Mouse (Mus musculus) stomach, postnatal 0 days (tissue): ENCODE measurements around the gene Rnf19b. TPM values are rescaled to one million over a fixed set of nuclear protein-coding genes. Genes with fewer than 3 reads are reported as not detected.

Experiments
- ATAC-seq: fragments of 200-750 bp; cut with Nextera tagmentation; 2 replicates; pipeline ENCODE4 v1.8.0; 2017; ENCODE audit not compliant: low FRiP score, low TSS enrichment
- DNase-seq: peaks from one replicate; pipeline ENCODE4 v3.0.0-alpha.2; 2016; ENCODE audit warnings: low spot score
- H3K27ac ChIP-seq: fragments of 300-500 bp; sonication (generic); replicated peaks from 2 replicates; pipeline ENCODE4 v1.5.1; 2014; ENCODE audit warnings: mild to moderate bottlenecking, control low read depth
- H3K27me3 ChIP-seq: fragments of 300-500 bp; sonication (generic); 2 replicates; pipeline ENCODE4 v1.6.1; 2014; ENCODE audit warnings: low read length; ENCODE audit not compliant: control insufficient read depth, insufficient read depth
- H3K36me3 ChIP-seq: fragments of 300-500 bp; sonication (generic); 2 replicates; pipeline ENCODE4 v1.6.1; 2014; ENCODE audit warnings: low read length, mixed read lengths; ENCODE audit not compliant: control insufficient read depth, insufficient read depth
- H3K4me1 ChIP-seq: fragments of 300-500 bp; sonication (generic); replicated peaks from 2 replicates; pipeline ENCODE4 v1.6.1; 2014; ENCODE audit warnings: antibody characterized with exemption; ENCODE audit not compliant: control insufficient read depth, insufficient read depth
- H3K4me2 ChIP-seq: fragments of 300-500 bp; sonication (generic); replicated peaks from 2 replicates; pipeline ENCODE4 v1.6.1; 2014; ENCODE audit warnings: low read depth, mild to moderate bottlenecking, control low read depth, moderate library complexity
- H3K4me3 ChIP-seq: fragments of 300-500 bp; sonication (generic); 2 replicates; pipeline ENCODE4 v1.5.1; 2014; ENCODE audit warnings: low read depth, low read length, control low read depth
- H3K9ac ChIP-seq: fragments of 300-500 bp; sonication (generic); 2 replicates; pipeline ENCODE4 v1.6.1; 2014; ENCODE audit warnings: mild to moderate bottlenecking, low read length, control low read depth, mixed read lengths
- H3K9me3 ChIP-seq: fragments of 300-500 bp; sonication (generic); 2 replicates; pipeline ENCODE4 v1.6.1; 2016; ENCODE audit warnings: low read length; ENCODE audit not compliant: control insufficient read depth
- CTCF ChIP-seq: IDR thresholded peaks from 2 replicates; pipeline ENCODE4 v1.5.1; 2016; ENCODE audit warnings: antibody characterized with exemption, low read depth, mild to moderate bottlenecking, moderate library complexity
- EP300 ChIP-seq: optimal IDR thresholded peaks from 2 replicates; pipeline ENCODE3; 2016; ENCODE audit warnings: antibody characterized with exemption
- WGBS: fragments of 180-500 bp; shearing (Covaris S2); extraction: QIAGEN DNeasy Blood & Tissue Kit; methylation state at CpG from one replicate; pipeline ENCODE4 v1.1.7; 2014; 5-methylcytosine and 5-hydroxymethylcytosine counted together
- polyA plus RNA-seq: library from polyadenylated mRNA; unstranded; fragments of >200 nt; fragmentation: Nextera tagmentation; extraction: Ambion mirVana; gene quantifications from 2 replicates; pipeline ENCODE4 v1.2.1, GENCODE M21; 2015

Gene Rnf19b
- polyA plus RNA-seq, 1 experiment from 2014 or later, result 7.0 TPM

DNA sequence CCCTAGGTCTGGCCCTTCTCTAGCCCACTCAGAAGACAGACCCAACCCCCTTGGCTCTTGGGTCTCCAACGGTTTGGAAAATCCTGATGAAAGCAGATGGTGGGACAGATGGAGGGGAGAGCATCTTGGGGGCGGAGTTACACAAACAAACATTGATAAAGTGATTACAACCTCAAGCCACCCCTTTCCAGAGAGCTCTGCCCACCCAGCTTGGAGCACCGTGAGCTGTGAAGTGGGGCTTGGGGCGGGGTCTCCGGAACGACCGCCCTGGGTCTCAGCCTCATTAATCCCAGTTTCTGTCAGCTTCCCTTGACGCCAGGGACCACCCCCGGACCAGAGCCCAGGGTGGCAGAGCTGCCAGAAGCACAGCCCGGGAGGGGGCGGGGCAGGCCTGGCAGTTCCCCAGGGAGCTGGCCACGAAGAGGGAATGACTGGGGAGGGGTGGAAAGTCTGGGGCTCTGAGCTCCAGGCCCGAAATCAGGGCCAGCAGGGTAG lies 66.6 kb downstream of the Rnf19b start:
- ATAC-seq, result no peak
- Histone ChIP-seq H3K4me3 (no peak overlapping the region), H3K36me3 (no peaks in the 10 kb centered on the region), H3K9me3 (no peaks in the 10 kb centered on the region), H3K9ac (no peak overlapping the region), H3K27me3 (no peaks in the 10 kb centered on the region), H3K4me1 (peaks cover 3% of the 10 kb centered on the region), H3K27ac (no peak overlapping the region), H3K4me2 (no peak overlapping the region)
- DNase-seq, result no peak
- TF ChIP-seq CTCF (no peak), EP300 (no peak)
- WGBS, result 7% methylated on average over 13 of the region's 13 CpGs

DNA sequence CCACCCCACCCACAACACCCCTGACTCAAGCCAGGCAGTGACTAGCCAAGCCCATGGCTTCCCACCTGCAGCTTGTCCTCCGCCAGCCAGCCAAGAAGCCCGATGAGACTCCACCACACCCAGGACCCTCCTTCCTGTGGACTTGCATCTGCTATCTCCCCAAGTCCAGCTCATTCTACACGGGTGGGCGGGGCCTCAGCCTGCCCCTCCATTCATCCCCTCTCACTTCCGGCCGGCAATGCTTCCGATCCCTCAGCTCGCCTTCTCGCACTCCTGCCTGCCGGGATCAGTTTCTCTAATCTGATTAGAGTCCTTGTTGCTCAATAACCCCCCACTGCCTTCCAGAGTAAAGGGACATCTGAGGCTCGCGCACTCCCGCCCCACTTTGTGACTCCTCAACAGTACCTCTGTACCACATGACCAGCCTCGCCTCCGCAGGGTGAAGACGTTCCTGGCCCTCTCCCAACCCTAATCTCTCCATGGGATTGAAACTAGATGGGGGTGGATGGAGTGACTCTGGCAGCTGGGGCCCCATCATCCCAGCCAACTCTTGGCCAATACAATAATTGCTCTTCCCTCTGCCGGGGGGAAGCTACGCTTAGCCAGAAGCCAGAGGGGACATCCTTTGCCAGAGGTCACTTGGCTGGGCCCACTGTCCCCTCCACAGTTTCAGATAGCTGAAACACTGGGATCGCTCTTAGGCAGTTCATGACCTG lies 67.8 kb downstream of the Rnf19b start:
- no peaks in the 10 kb centered on the region for H3K9me3 ChIP-seq
- no peak; the same call in 1 of the 2 replicates for ATAC-seq
- H3K27ac ChIP-seq, result no peak overlapping the region
- no peaks in the 10 kb centered on the region for H3K27me3 ChIP-seq
- no peak for DNase-seq
- peaks cover 3% of the 10 kb centered on the region for H3K4me1 ChIP-seq
- no peak overlapping the region for H3K9ac ChIP-seq
- H3K4me3 ChIP-seq, result no peak overlapping the region
- 11% methylated on average over 19 of the region's 19 CpGs for WGBS
- H3K36me3 ChIP-seq, result no peaks in the 10 kb centered on the region
- TF ChIP-seq CTCF (no peak), EP300 (no peak)
- peak overlapping the region; percentile 8; the same call in 1 of the 2 replicates for H3K4me2 ChIP-seq

DNA sequence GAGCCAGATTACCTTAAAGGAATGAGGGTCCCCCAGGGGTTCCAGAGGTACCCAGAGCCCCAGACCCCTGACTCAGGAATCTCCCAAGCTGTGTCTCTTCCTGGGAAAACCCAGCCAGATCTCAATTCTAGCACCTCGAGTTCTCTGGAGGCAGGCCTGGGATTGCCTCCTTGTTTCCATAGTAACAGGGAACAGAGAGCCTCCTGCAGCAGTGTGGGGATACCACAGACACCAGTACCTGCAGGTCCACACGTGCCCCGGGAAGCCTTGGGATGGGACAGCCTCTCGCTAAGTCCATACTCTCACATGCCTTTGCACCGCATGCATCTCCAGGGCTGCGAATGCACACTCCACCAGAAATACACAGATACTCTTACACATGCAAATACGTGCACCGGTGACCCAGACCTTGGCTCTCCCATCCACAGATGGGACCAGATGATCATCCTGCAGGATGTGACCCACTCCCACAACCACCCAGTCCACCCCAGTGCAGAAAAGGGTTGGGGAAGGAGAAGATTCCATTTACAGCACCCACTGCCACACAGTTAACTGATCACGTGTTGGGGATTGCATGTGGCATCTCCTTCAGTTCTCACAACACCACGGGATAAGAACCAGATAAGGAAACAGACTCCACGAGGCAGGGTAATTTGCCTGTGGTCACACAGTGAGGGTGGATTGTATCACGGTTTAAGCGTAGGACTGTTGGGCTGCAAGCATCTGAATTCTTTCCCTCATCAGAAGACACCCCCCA lies 70.7 kb downstream of the Rnf19b start:
- H3K36me3 ChIP-seq, result no peaks in the 10 kb centered on the region
- H3K27ac ChIP-seq, result no peak overlapping the region
- H3K4me1 ChIP-seq, result no peaks in the 10 kb centered on the region; the same call in 1 of the 2 replicates
- no peak overlapping the region for H3K4me2 ChIP-seq
- DNase-seq, result no peak
- TF ChIP-seq EP300 (no peak), CTCF (no peak)
- H3K4me3 ChIP-seq, result no peak overlapping the region
- H3K9me3 ChIP-seq, result no peaks in the 10 kb centered on the region
- H3K27me3 ChIP-seq, result no peaks in the 10 kb centered on the region
- no peak for ATAC-seq
- H3K9ac ChIP-seq, result no peak overlapping the region
- 56% methylated on average over 13 of the region's 13 CpGs for WGBS

DNA sequence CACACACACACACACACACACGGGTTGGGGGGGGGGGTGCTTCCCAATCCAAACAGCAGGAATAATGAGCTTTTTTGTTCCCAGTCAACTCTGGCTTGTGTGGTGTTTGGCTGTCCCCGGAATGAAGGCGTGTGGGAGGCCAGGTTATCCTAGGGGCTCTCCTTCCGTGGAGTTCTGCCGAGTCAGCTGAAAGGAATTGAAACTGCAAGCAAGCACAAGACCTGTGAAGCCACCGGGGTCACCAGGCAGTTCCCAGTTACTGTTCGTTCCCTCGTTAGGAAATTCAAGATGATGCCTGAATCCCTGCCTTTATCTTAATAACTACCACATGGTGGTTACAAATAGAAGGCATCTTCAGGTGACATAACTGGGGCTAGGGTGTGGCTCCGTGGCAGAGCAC lies 71.3 kb downstream of the Rnf19b start:
- TF ChIP-seq EP300, result no peak
- TF ChIP-seq CTCF, result no peak
- H3K27ac ChIP-seq, result no peak overlapping the region
- no peaks in the 10 kb centered on the region; the same call in 1 of the 2 replicates for H3K4me1 ChIP-seq
- DNase-seq (no peak), ATAC-seq (no peak)
- WGBS, result 45% methylated on average over 8 of the region's 9 CpGs
- no peaks in the 10 kb centered on the region for H3K36me3 ChIP-seq
- no peak overlapping the region for H3K4me2 ChIP-seq
- no peak overlapping the region for H3K4me3 ChIP-seq
- no peaks in the 10 kb centered on the region for H3K9me3 ChIP-seq
- H3K27me3 ChIP-seq, result no peaks in the 10 kb centered on the region
- no peak overlapping the region for H3K9ac ChIP-seq

DNA sequence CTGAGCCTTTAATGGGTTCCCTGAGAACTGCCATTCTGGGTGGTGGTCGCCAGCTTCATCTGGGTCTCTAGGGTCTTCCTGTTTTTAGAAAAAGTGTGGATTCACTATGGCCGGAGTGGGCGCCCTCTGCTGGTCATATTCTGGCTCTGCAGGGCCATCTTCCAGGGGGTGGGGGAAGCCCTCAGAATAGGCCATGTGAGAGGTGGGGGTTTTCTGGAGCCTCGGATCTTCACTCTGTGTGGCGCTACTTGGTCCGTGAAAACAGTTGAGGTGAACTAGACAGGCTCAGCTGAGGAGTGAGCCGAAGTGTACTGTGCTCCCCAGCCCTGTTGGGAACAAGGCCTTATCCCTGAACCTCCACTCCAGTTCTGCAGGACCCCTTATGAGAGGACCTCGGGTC lies 72.1 kb downstream of the Rnf19b start:
- Histone ChIP-seq H3K9ac (no peak overlapping the region), H3K4me2 (peak overlapping the region; percentile 47), H3K27me3 (no peaks in the 10 kb centered on the region), H3K4me3 (no peak overlapping the region), H3K27ac (no peak overlapping the region), H3K4me1 (no peaks in the 10 kb centered on the region; the same call in 1 of the 2 replicates), H3K9me3 (no peaks in the 10 kb centered on the region), H3K36me3 (no peaks in the 10 kb centered on the region)
- 3% methylated on average over 8 of the region's 8 CpGs for WGBS
- TF ChIP-seq EP300 (no peak), CTCF (peak; percentile 85)
- ATAC-seq (peak; percentile 34; the same call in 1 of the 2 replicates), DNase-seq (peak; percentile 59)
